10 mouse cellular contexts compared by ENCODE assay signal in genomic region chr8:13462392-13462791, GRCm38 (mm10). TPM values are rescaled to one million over a fixed set of nuclear protein-coding genes. Genes with fewer than 3 reads are reported as not detected.
DNase-seq lines count a peak whose midpoint lies in the region; ATAC-seq and TF ChIP-seq lines count a peak whose summit lies in the region.
"Had no signal": no experiment of that assay in that cellular context is flagged by ENCODE, and none has a peak within 500 bp of the region (broad histone marks: within the 10 kb centered on the region; RNA-seq: fewer than 3 reads in every experiment).

No protein-coding gene starts in this region.

- no peak for ATAC-seq in liver, embryonic 12.5 days
- ATAC-seq in liver, embryonic 13.5 days (ENCODE audit: low read depth): peak; percentile 45; the same call in 1 of the 2 replicates
- ATAC-seq in frontal cortex, adult (ENCODE audit: low TSS enrichment): no peak

- no peaks in the 10 kb centered on the region for H3K79me2 ChIP-seq in liver, adult 2 months (ENCODE audit: control insufficient read depth, insufficient read depth, low read length)

- H3K36me3 ChIP-seq in liver, adult 2 months (ENCODE audit: control insufficient read depth, insufficient read depth, low read length): no peaks in the 10 kb centered on the region
- no peaks in the 10 kb centered on the region for H3K36me3 ChIP-seq in liver, embryonic 12.5 days
- no peaks in the 10 kb centered on the region for H3K36me3 ChIP-seq in liver, embryonic 13.5 days
- no peaks in the 10 kb centered on the region for H3K36me3 ChIP-seq in hindbrain, embryonic 10.5 days

- H3K27me3 ChIP-seq in liver, adult 2 months (ENCODE audit: control insufficient read depth, insufficient read depth, low read length): no peaks in the 10 kb centered on the region
- no peaks in the 10 kb centered on the region for H3K27me3 ChIP-seq in liver, embryonic 12.5 days (replicated peaks)
- H3K27me3 ChIP-seq in liver, embryonic 13.5 days: no peaks in the 10 kb centered on the region
- no peaks in the 10 kb centered on the region for H3K27me3 ChIP-seq in hindbrain, embryonic 10.5 days (ENCODE audit: insufficient read depth, poor library complexity, severe bottlenecking)
- H3K27me3 ChIP-seq: hindbrain, embryonic 15.5 days had no signal

- peaks cover 17% of the 10 kb centered on the region for H3K4me1 ChIP-seq in liver, adult 2 months (ENCODE audit: control insufficient read depth, insufficient read depth, low read length)
- no peaks in the 10 kb centered on the region for H3K4me1 ChIP-seq in liver, embryonic 12.5 days
- H3K4me1 ChIP-seq in liver, embryonic 13.5 days (replicated peaks): no peaks in the 10 kb centered on the region
- H3K4me1 ChIP-seq in hindbrain, embryonic 10.5 days (replicated peaks): 0 out of 2 replicates have a peak, but pooled peaks cover 7% of the 10 kb centered on the region
- H3K4me1 ChIP-seq: hindbrain, embryonic 15.5 days had no signal

- 9% methylated on average over 10 of the region's 10 CpGs for WGBS in liver, adult 2 months
- 59% methylated on average over 10 of the region's 10 CpGs for WGBS in liver, embryonic 12.5 days (ENCODE audit: insufficient replicate concordance)
- 55% methylated on average over 10 of the region's 10 CpGs for WGBS in liver, embryonic 13.5 days (ENCODE audit: insufficient replicate concordance)
- 86% methylated on average over 10 of the region's 10 CpGs for WGBS in hindbrain, embryonic 10.5 days

- peak; percentile 86 for DNase-seq in liver, adult 2 months (ENCODE audit: extremely low read depth, low read depth, low spot score)
- peak; percentile 41 to 50 for DNase-seq in adrenal gland, postnatal 4 days (ENCODE audit: low spot score in 2 of 2)
- no peak for DNase-seq in liver, embryonic 13.5 days
- peak; percentile 46 for DNase-seq in skeletal muscle tissue, adult 2 months (ENCODE audit: low read depth, low spot score)
- no peak for DNase-seq in thymus, adult 18-20 months
- no peak for DNase-seq in hindbrain, embryonic 10.5 days (ENCODE audit: low spot score)

- H3K9me3 ChIP-seq in liver, embryonic 12.5 days (replicated peaks): no peaks in the 10 kb centered on the region
- no peaks in the 10 kb centered on the region for H3K9me3 ChIP-seq in liver, embryonic 13.5 days (replicated peaks)
- no peaks in the 10 kb centered on the region for H3K9me3 ChIP-seq in hindbrain, embryonic 10.5 days
- H3K9me3 ChIP-seq: hindbrain, embryonic 15.5 days had no signal

- no peak overlapping the region for H3K4me2 ChIP-seq in liver, embryonic 12.5 days
- H3K4me2 ChIP-seq in liver, embryonic 13.5 days: no peak overlapping the region
- H3K4me2 ChIP-seq: hindbrain, embryonic 15.5 days had no signal

- 0 out of 2 replicates have a peak, but pooled peaks have one; percentile 3 for TF ChIP-seq CTCF in liver, adult 2 months (IDR thresholded peaks at IDR 0.05; ENCODE audit: low read depth, low read length)

- no peak for TF ChIP-seq POLR2A in liver, adult 2 months (IDR thresholded peaks at IDR 0.05; ENCODE audit: extremely low read depth, insufficient read depth, low read length)

- no peak overlapping the region for H3K9ac ChIP-seq in liver, adult 2 months (ENCODE audit: low read depth, low read length)
- no peak overlapping the region for H3K9ac ChIP-seq in liver, embryonic 12.5 days
- no peak overlapping the region for H3K9ac ChIP-seq in liver, embryonic 13.5 days
- H3K9ac ChIP-seq: hindbrain, embryonic 15.5 days; liver, embryonic 14.5 days had no signal

- H3K27ac ChIP-seq in liver, adult 2 months (replicated peaks; ENCODE audit: insufficient read depth, low read depth, low read length): no peak overlapping the region
- no peak overlapping the region for H3K27ac ChIP-seq in liver, embryonic 12.5 days
- H3K27ac ChIP-seq in liver, embryonic 13.5 days: no peak overlapping the region
- no peak overlapping the region for H3K27ac ChIP-seq in hindbrain, embryonic 10.5 days
- H3K27ac ChIP-seq: hindbrain, embryonic 15.5 days; liver, embryonic 14.5 days had no signal

- H3K4me3 ChIP-seq in liver, adult 2 months (ENCODE audit: insufficient read depth, low read depth, low read length): no peak overlapping the region
- no peak overlapping the region for H3K4me3 ChIP-seq in liver, embryonic 12.5 days
- no peak overlapping the region for H3K4me3 ChIP-seq in liver, embryonic 13.5 days (replicated peaks)
- H3K4me3 ChIP-seq in hindbrain, embryonic 10.5 days: no peak overlapping the region
- H3K4me3 ChIP-seq: hindbrain, embryonic 15.5 days had no signal

RNA-seq across cellular contexts. Expression of gene Tmem255b, which starts 27.4 kb away (rescaled TPM):
- not detected in 2 replicates for total RNA-seq in liver, adult 2 months (2014; rRNA removed)
- polyA plus RNA-seq in liver, adult 2 months (2012; rRNA removed): 0.19 and 0.35 TPM in 2 replicates
- not detected in 2 replicates for polyA plus RNA-seq in liver, embryonic 12.5 days (2016; fragmentation: Nextera tagmentation; extraction: Ambion mirVana)
- total RNA-seq in adrenal gland, postnatal 4 days (2021): 1 to 10 TPM; 1.7 to 3.3 TPM
- not detected in 2 replicates for polyA plus RNA-seq in liver, embryonic 13.5 days (2015; fragmentation: Nextera tagmentation; extraction: Ambion mirVana)
- polyA plus RNA-seq in hindbrain, embryonic 10.5 days (2016; fragmentation: Nextera tagmentation; extraction: Ambion mirVana): 0.27 and 0.56 TPM in 2 replicates

RNA-seq across cellular contexts. Expression of gene Gas6, which starts 31.9 kb away (rescaled TPM):
- total RNA-seq in liver, adult 2 months (2014; rRNA removed): 23.9 and 25.5 TPM in 2 replicates
- polyA plus RNA-seq in liver, adult 2 months (2012; rRNA removed): 36.6 and 50.5 TPM in 2 replicates
- 4.5 and 4.6 TPM in 2 replicates for polyA plus RNA-seq in liver, embryonic 12.5 days (2016; fragmentation: Nextera tagmentation; extraction: Ambion mirVana)
- total RNA-seq in adrenal gland, postnatal 4 days (2021): 100 to 1,000 TPM; 158 to 160 TPM
- 4.1 and 4.7 TPM in 2 replicates for polyA plus RNA-seq in liver, embryonic 13.5 days (2015; fragmentation: Nextera tagmentation; extraction: Ambion mirVana)
- 12.9 and 15.8 TPM in 2 replicates for polyA plus RNA-seq in hindbrain, embryonic 10.5 days (2016; fragmentation: Nextera tagmentation; extraction: Ambion mirVana)

RNA-seq across cellular contexts. Expression of gene Grk1, which starts 57.5 kb away (rescaled TPM):
- total RNA-seq in liver, adult 2 months (2014; rRNA removed): not detected in 2 replicates
- not detected in 2 replicates for polyA plus RNA-seq in liver, adult 2 months (2012; rRNA removed)
- not detected in 2 replicates for polyA plus RNA-seq in liver, embryonic 12.5 days (2016; fragmentation: Nextera tagmentation; extraction: Ambion mirVana)
- under 1 TPM; 0.14 to 0.20 TPM for total RNA-seq in adrenal gland, postnatal 4 days (2021)
- polyA plus RNA-seq in liver, embryonic 13.5 days (2015; fragmentation: Nextera tagmentation; extraction: Ambion mirVana): not detected in 2 replicates
- 0.02 TPM in 1 of 2 replicates, not detected in the other for polyA plus RNA-seq in hindbrain, embryonic 10.5 days (2016; fragmentation: Nextera tagmentation; extraction: Ambion mirVana)
- polyA plus RNA-seq: hindbrain, embryonic 15.5 days had no signal

Comparison
In these comparisons a context has a peak if more than half of its experiments do, and no peak if none do; other contexts are left out.
1. DNase-seq: peak in liver, adult 2 months (single experiment), adrenal gland, postnatal 4 days (2 of 2) and skeletal muscle tissue, adult 2 months (single experiment); none in liver, embryonic 13.5 days (single experiment), thymus, adult 18-20 months (0 of 2) and hindbrain, embryonic 10.5 days (single experiment).